Mouse (Mus musculus): ENCODE measurements around the gene Eml1.

Gene Eml1

GRCm38 (mm10) chr12:108370596-108371428 lies at the start of gene Eml1:
Gene Eml1, plus strand, starts transcription at chr12:108370957.
- DNase-seq (ENCODE audit: low spot score), result no peak

DNA sequence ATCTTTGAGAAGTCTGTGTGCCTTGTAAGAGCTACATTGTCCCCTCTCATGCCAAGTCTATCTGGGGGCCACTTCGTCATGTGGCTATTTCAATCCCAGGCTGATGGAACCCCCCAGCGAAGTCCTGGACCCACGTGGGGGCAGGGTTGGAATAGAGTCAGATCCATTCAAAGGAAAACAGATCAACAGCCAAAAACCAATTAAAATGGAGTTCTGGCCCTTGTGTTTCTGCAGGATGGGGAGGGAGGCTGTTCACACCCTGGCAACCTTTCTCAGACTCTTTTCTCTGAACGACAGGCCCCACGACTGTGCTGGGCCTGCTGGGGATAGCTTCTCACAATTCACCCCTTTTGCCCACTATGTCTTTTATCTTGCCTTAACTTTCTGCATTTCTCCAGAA lies 44.4 kb upstream of the Eml1 start:
- DNase-seq (ENCODE audit: low spot score), result no peak

GRCm38 (mm10) chr12:108327889-108328491 lies 42.8 kb upstream of the Eml1 start:
- no peak for DNase-seq (ENCODE audit: low spot score)

DNA sequence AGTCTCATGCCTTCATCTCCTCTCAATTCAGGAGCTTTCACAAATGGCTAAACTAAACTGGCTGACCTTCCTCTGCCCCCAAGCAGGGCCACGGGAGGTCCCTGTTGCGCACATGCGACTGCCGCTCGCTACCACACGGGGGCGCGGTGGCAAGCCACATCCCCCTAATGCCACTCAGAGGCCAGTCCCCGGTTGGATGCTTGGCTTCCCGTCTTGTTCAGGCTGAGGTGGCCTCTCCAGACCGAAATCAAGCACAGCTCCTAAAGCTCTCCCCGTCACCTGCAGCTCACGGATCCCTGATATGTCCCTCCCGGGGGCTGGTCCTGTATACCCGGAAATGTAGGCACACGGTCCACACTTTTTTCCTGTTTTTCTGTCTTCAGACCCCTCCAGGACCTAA lies 37.7 kb upstream of the Eml1 start:
- peak; percentile 71 for DNase-seq (ENCODE audit: low spot score)

DNA sequence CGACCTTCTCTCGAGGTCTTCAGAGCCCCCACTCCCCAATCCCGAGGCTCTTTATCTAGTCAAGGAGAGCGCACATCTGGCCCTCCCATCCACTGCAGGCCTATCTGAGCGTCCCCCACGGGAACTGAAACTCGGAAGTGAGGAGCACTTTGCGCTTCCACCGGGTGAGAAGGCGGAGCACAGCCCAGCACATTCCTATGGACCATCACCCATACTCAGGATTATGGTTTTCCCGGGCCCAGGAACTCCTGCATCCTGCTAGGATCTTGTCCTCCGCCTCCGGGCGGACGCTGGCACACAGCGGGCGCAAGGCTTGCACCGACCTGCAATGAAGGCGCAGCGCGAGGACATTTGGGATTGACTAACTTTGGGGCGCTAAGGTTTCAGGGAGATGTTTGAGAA lies 37.3 kb upstream of the Eml1 start:
- DNase-seq (ENCODE audit: low spot score), result no peak

DNA sequence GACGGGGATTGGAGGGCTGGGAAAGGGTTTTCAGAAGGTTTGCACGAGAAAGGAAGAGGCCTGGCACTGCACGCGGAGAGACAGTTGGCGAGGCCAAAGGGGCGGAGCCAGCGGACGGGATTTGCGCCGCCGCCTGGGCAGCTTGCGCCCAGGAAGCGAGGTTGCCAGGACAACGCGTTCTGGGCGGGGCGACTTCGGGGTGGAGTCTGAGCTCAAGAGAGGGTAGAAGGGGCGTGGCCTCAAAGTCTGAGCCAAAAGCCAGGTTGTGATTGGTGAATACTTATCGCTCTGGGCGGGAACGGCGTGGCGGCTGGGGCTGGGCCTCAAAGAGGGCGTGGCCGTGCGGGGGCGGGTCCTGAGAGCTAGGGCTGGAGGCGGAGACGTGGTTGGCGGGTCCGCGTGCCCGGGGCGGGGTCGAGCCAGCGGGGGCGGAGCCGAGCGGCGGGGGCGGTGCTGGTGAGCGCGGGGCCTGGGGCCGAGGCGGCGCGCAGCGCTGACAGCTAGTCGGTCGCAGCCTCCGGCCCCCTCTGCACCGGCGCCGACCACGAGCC lies 36.8 kb upstream of the Eml1 start, which contains the start of gene Cyp46a1:
TSS of gene Cyp46a1 (plus strand) at position 487 of the 551 bp plus-strand sequence.
- DNase-seq (ENCODE audit: low spot score), result peak; percentile 94

DNA sequence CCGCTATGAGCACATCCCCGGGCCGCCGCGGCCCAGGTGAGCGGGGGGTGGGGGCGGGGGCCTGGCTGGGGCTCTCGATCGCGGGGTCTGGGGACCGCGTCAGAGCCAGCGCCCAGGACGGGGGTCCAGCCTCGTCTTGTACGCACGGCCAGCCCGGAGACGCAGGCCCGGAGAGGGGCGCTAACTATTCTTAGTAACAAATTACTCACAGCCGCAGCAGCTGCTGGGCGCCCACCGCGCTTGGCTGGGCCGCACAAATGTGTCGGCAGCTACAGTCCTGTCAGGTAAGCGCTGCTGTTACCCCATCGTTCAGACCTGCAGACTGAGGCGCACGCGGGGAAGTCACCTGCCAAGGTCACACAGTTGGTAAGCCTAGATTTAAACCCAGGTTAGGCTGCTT lies 36.2 kb upstream of the Eml1 start:
- peak; percentile 11 for DNase-seq (ENCODE audit: low spot score)

DNA sequence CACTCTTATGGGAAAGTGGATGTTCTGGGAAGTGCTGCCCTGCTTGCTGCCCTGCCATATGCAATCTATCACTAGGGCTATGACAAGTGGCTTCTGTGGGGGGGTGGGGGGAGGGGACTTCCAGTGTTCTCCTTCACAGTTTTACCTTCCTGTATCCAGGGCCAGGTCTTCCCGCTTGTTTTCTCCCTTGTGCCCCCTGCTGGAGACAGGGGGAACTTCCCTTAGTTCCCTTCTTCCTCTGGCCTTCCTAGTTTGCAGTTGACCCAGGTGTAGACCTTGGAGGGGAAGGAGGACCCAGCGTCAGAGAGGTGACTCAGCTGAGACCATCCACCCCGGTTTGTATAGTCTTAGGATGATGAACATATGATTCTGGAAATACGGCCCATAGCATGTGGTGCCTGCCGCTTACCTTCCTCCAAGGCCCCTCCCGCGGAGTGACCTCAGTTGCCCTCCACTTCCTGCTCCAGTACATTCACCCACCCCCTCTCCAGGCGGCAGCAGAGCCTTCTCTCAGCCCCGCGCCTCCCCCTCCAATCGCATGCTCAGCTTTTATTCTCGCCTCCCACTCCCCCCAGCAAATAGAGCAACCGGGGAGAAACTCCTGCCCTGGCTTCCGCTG lies 32.1 kb upstream of the Eml1 start:
- peak; percentile 8 for DNase-seq (ENCODE audit: low spot score)

DNA sequence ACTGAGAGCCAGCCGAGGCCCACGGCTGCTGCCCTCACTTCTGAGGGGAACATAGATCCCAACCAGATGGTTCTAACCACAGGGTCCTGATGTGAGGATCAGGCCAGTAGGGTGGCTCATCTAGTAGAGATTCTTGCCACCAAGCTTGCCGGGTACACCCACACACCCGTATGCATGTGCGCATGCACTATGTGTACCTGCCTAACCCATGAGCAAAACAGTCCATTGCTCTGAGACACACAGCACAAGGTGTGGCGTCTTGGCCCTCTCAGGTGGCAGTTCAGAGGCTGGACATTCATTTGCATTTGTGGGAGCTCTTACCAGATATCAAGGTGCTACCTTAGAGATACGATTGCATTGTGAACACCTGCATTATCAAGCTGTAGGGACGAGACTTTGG lies 22.6 kb upstream of the Eml1 start:
- DNase-seq (ENCODE audit: low spot score), result no peak

DNA sequence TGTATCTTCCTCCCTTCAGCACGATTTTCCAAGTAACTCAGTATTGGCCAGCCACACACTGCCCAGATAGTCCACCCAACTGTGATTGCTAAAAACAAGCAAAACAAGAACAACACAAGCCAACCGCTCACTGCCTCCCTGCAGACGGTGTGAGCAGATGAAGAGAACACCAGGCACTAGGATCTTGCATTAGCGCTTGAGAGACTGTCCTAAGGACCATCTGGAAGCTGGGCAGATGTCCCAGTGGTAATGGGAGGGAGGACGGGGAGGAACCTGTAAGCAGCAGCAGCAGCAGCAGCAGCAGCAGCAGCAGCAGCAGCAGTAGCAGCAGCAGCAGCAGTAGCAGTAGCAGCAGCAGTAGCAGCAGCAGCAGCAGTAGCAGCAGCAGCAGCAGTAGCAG lies 21.7 kb upstream of the Eml1 start:
- DNase-seq (ENCODE audit: low spot score), result no peak

GRCm38 (mm10) chr12:108350931-108351330 lies 19.8 kb upstream of the Eml1 start:
- no peak for DNase-seq (ENCODE audit: low spot score)

GRCm38 (mm10) chr12:108352371-108353136 lies 18.2 kb upstream of the Eml1 start:
- no peak for DNase-seq (ENCODE audit: low spot score)

- DNase-seq (ENCODE audit: low spot score), result no peak
Measured at GRCm38 (mm10) chr12:108354284-108354683, 16.5 kb upstream of the Eml1 start.

- no peak for DNase-seq (ENCODE audit: low spot score)
Measured at GRCm38 (mm10) chr12:108355271-108355670, 15.5 kb upstream of the Eml1 start.

GRCm38 (mm10) chr12:108355986-108356385 lies 14.8 kb upstream of the Eml1 start:
- DNase-seq (ENCODE audit: low spot score), result no peak

GRCm38 (mm10) chr12:108363796-108364195 lies 7.0 kb upstream of the Eml1 start:
- peak; percentile 7 for DNase-seq (ENCODE audit: low spot score)

GRCm38 (mm10) chr12:108365340-108365739 lies 5.4 kb upstream of the Eml1 start:
- DNase-seq (ENCODE audit: low spot score), result no peak

DNA sequence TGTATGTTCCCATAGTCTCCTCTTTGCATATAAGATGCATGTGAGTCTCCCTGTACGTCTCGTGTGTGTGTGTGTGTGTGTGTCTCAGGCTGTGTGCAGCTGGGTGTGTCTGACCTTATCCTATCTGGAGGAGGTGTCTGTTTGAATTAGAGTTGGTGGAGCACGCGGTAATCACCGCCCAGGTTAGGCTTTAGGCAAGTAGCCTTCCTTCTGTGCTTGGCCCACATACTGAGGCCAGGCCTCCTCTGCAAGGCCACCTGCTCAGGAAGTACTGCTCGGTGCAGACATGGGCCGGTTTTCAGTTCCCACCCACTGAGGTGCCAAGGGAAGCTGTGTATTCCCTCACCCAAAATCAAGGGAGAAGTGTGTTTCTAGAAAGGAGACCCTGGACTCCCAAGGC lies 4.9 kb upstream of the Eml1 start:
- no peak for DNase-seq (ENCODE audit: low spot score)

DNA sequence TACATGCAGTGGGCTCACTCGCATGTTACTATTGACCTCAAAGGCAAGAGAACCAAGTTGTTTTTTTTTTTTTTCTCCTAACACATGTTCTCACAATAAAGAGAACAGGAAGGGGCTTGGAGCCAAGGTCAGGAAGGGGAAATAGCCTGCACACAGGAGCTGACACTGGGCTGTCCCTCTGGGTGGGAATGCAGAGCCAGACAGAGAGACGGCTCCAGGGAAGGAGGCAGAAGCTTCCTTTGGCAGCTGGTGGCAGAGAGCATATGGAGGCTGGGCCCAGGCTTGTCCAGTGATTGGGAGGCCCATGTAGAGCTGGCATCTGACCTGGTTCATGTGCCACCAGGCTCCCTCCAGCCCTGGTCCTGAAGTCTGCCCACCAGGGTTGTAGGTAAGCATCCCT lies 2.8 kb upstream of the Eml1 start:
- DNase-seq (ENCODE audit: low spot score), result no peak

GRCm38 (mm10) chr12:108368921-108369320 lies 1.8 kb upstream of the Eml1 start:
- DNase-seq (ENCODE audit: low spot score), result no peak

DNA sequence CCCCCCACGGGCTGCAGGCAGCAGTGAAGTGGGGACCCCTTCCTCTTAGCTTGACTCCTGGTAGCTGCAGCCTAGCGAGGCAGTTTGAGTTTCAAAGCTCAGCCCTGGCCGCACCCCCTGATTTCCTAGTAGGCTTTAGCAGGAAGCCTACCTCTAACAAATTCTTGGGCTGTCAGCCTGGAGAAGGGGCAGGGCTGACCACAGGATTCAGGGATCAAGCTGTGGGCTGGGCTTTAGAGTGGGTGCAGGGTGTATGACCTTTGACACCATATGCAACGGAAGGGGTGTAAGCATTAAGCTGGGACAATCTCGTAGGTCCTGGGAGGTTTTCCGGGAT lies 640 bp downstream of the Eml1 start:
- DNase-seq (ENCODE audit: low spot score), result no peak

DNA sequence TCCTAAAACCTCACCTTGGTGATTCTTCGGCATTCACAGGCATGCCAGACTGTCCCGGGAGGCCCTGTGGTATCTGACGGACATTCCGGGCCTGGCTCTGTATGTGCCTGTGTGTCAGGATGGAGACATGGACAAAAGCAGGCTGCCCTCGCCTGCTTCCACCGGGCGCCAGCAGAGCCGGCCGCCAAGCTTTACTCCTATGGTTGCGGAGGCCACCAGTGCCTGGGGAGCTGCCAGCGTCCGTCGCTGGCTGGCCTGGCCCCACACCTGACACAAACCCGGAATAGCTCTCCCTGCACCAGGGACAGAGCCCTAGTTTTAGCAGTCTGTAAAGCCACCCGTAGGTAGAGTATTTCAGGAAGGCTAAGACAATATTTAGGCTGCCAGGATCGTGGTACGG lies 1.5 kb downstream of the Eml1 start:
- no peak for DNase-seq (ENCODE audit: low spot score)
